Mouse (Mus musculus): ENCODE results near the gene Tipin. TPM values are rescaled to one million over a fixed set of nuclear protein-coding genes. Genes with fewer than 3 reads are reported as not detected.

Gene Tipin
- polyA plus RNA-seq, 1 experiment from 2014 or later: 80.5 TPM

GRCm38 (mm10) chr9:64323976-64324375 is 42.6 kb downstream of the Tipin start:
- H3K9ac ChIP-seq: no peak overlapping the region
- no peaks in the 10 kb centered on the region for H3K9me3 ChIP-seq
- no peak overlapping the region for H3K27ac ChIP-seq (replicated peaks)
- H3K4me1 ChIP-seq (replicated peaks): no peaks in the 10 kb centered on the region
- ATAC-seq (ENCODE audit: low read depth): no peak
- H3K4me3 ChIP-seq: no peak overlapping the region
- H3K4me2 ChIP-seq: no peak overlapping the region
- peaks cover 90% of the 10 kb centered on the region for H3K36me3 ChIP-seq
- H3K27me3 ChIP-seq: no peaks in the 10 kb centered on the region
- WGBS: 93% methylated on average over 7 of the region's 7 CpGs

- Histone ChIP-seq H3K9ac (no peak overlapping the region), H3K9me3 (no peaks in the 10 kb centered on the region), H3K4me2 (no peak overlapping the region), H3K4me1 (replicated peaks) (peaks cover 11% of the 10 kb centered on the region), H3K27ac (replicated peaks) (no peak overlapping the region), H3K27me3 (no peaks in the 10 kb centered on the region), H3K4me3 (no peak overlapping the region), H3K36me3 (peaks cover 18% of the 10 kb centered on the region)
- 92% methylated on average over 6 of the region's 6 CpGs for WGBS
- ATAC-seq (ENCODE audit: low read depth): no peak
These were observed 54.4 kb downstream of the Tipin start for GRCm38 (mm10) chr9:64335825-64336224.

GRCm38 (mm10) chr9:64339361-64339760 is 58.0 kb downstream of the Tipin start:
- 25% methylated on average over 8 of the region's 8 CpGs for WGBS
- Histone ChIP-seq H3K9ac (no peak overlapping the region), H3K4me1 (replicated peaks) (peaks cover 22% of the 10 kb centered on the region), H3K27ac (replicated peaks) (no peak overlapping the region), H3K36me3 (peaks cover 9% of the 10 kb centered on the region), H3K4me3 (no peak overlapping the region), H3K27me3 (no peaks in the 10 kb centered on the region), H3K9me3 (no peaks in the 10 kb centered on the region), H3K4me2 (peak overlapping the region; percentile 66)
- ATAC-seq (ENCODE audit: low read depth): no peak

- Histone ChIP-seq H3K27me3 (no peaks in the 10 kb centered on the region), H3K27ac (replicated peaks) (peak overlapping the region; percentile 99), H3K9ac (peak overlapping the region; percentile 96), H3K36me3 (peaks cover 9% of the 10 kb centered on the region), H3K4me3 (peak overlapping the region; percentile 54), H3K4me1 (replicated peaks) (peaks cover 22% of the 10 kb centered on the region), H3K9me3 (no peaks in the 10 kb centered on the region), H3K4me2 (peak overlapping the region; percentile 66)
- under 1% methylated on average over 85 of the region's 85 CpGs for WGBS
- ATAC-seq (ENCODE audit: low read depth): peak; percentile 92
These were observed 59.2 kb downstream of the Tipin start for GRCm38 (mm10) chr9:64340351-64341253.

GRCm38 (mm10) chr9:64341254-64341566 is 59.8 kb downstream of the Tipin start, which contains the start of gene Dis3l:
Gene Dis3l, minus strand, starts transcription at chr9:64341288.
- Histone ChIP-seq H3K27me3 (no peaks in the 10 kb centered on the region), H3K9ac (peak within 1 kb of the TSS; percentile 96), H3K27ac (replicated peaks) (peak within 1 kb of the TSS; percentile 99), H3K4me1 (replicated peaks) (peaks cover 22% of the 10 kb centered on the region), H3K36me3 (peaks cover 3% of the 10 kb centered on the region; the same call in 1 of the 2 replicates), H3K9me3 (no peaks in the 10 kb centered on the region), H3K4me3 (peak within 1 kb of the TSS; percentile 54), H3K4me2 (peak within 1 kb of the TSS; percentile 66)
- ATAC-seq (ENCODE audit: low read depth): no peak
- 13% methylated on average over 16 of the region's 16 CpGs for WGBS

- Histone ChIP-seq H3K4me3 (peak overlapping the region; percentile 54; the same call in 1 of the 2 replicates), H3K9ac (peak overlapping the region; percentile 96; the same call in 1 of the 2 replicates), H3K4me2 (peak overlapping the region; percentile 66), H3K27me3 (no peaks in the 10 kb centered on the region), H3K36me3 (no peaks in the 10 kb centered on the region), H3K9me3 (no peaks in the 10 kb centered on the region), H3K4me1 (replicated peaks) (peaks cover 22% of the 10 kb centered on the region), H3K27ac (replicated peaks) (peak overlapping the region; percentile 99)
- WGBS: 70% methylated on average over 8 of the region's 8 CpGs
- no peak for ATAC-seq (ENCODE audit: low read depth)
These were observed 60.3 kb downstream of the Tipin start for GRCm38 (mm10) chr9:64341671-64342070.

- WGBS: 89% methylated on average over 2 of the region's 2 CpGs
- Histone ChIP-seq H3K9me3 (no peaks in the 10 kb centered on the region), H3K9ac (no peak overlapping the region), H3K36me3 (no peaks in the 10 kb centered on the region), H3K4me1 (replicated peaks) (peaks cover 22% of the 10 kb centered on the region), H3K4me3 (no peak overlapping the region), H3K27ac (replicated peaks) (no peak overlapping the region), H3K4me2 (no peak overlapping the region), H3K27me3 (no peaks in the 10 kb centered on the region)
- no peak for ATAC-seq (ENCODE audit: low read depth)
These were observed 62.3 kb downstream of the Tipin start for GRCm38 (mm10) chr9:64343656-64344055.

GRCm38 (mm10) chr9:64345931-64346330 is 64.5 kb downstream of the Tipin start:
- no peaks in the 10 kb centered on the region for H3K9me3 ChIP-seq
- 67% methylated on average over 5 of the region's 5 CpGs for WGBS
- ATAC-seq (ENCODE audit: low read depth): no peak

GRCm38 (mm10) chr9:64347377-64347776 is 66.0 kb downstream of the Tipin start:
- H3K9me3 ChIP-seq: no peaks in the 10 kb centered on the region
- H3K27me3 ChIP-seq: no peaks in the 10 kb centered on the region
- H3K4me1 ChIP-seq (replicated peaks): no peaks in the 10 kb centered on the region; the same call in 1 of the 2 replicates
- no peak for ATAC-seq (ENCODE audit: low read depth)
- H3K36me3 ChIP-seq: no peaks in the 10 kb centered on the region
- H3K9ac ChIP-seq: no peak overlapping the region
- H3K4me3 ChIP-seq: no peak overlapping the region
- whole genome bisulfite sequencing: 0% methylated on average over 1 of the region's 1 CpGs
- no peak overlapping the region for H3K4me2 ChIP-seq
- no peak overlapping the region for H3K27ac ChIP-seq (replicated peaks)

More at GRCm38 (mm10) chr9:64345931-64346330, 64.5 kb downstream of the Tipin start:
- Histone ChIP-seq H3K4me1 (replicated peaks) (peaks cover 10% of the 10 kb centered on the region; the same call in 1 of the 2 replicates), H3K9ac (no peak overlapping the region), H3K27me3 (no peaks in the 10 kb centered on the region), H3K4me3 (no peak overlapping the region), H3K27ac (replicated peaks) (no peak overlapping the region), H3K4me2 (no peak overlapping the region), H3K36me3 (no peaks in the 10 kb centered on the region)

- Histone ChIP-seq H3K36me3 (no peaks in the 10 kb centered on the region), H3K4me2 (no peak overlapping the region), H3K9me3 (no peaks in the 10 kb centered on the region), H3K4me3 (no peak overlapping the region), H3K4me1 (replicated peaks) (no peaks in the 10 kb centered on the region; the same call in 1 of the 2 replicates), H3K9ac (no peak overlapping the region), H3K27me3 (no peaks in the 10 kb centered on the region), H3K27ac (replicated peaks) (no peak overlapping the region)
- ATAC-seq (ENCODE audit: low read depth): no peak
- WGBS: 49% methylated on average over 5 of the region's 5 CpGs
These were observed 68.1 kb downstream of the Tipin start for GRCm38 (mm10) chr9:64349490-64349889.

GRCm38 (mm10) chr9:64351191-64351590 is 69.8 kb downstream of the Tipin start:
- no peaks in the 10 kb centered on the region for H3K9me3 ChIP-seq
- H3K27ac ChIP-seq (replicated peaks): no peak overlapping the region
- ATAC-seq (ENCODE audit: low read depth): no peak
- 44% methylated on average over 3 of the region's 3 CpGs for WGBS
- H3K4me1 ChIP-seq (replicated peaks): no peaks in the 10 kb centered on the region; the same call in 1 of the 2 replicates
- no peaks in the 10 kb centered on the region for H3K27me3 ChIP-seq
- H3K4me3 ChIP-seq: no peak overlapping the region
- H3K9ac ChIP-seq: no peak overlapping the region
- H3K36me3 ChIP-seq: no peaks in the 10 kb centered on the region
- H3K4me2 ChIP-seq: no peak overlapping the region

Measured in neural tube, embryonic 13.5 days (tissue).